Mouse (Mus musculus) kidney, embryonic 14.5 days (tissue): ENCODE results near the gene Fscn1. TPM values are rescaled to one million over a fixed set of nuclear protein-coding genes. Genes with fewer than 3 reads are reported as not detected.

Experiments
- ATAC-seq: fragments of 200-750 bp; cut with Nextera tagmentation; 2 replicates; pipeline ENCODE4 v1.8.0; 2017; ENCODE audit warnings: moderate number of reproducible peaks, mild to moderate bottlenecking, moderate TSS enrichment, moderate library complexity; ENCODE audit not compliant: low FRiP score, low TSS enrichment
- H3K27ac ChIP-seq: fragments of 300-500 bp; sonication (generic); 2 replicates; pipeline ENCODE4 v1.5.1; 2014; ENCODE audit warnings: low read depth, mild to moderate bottlenecking, low read length, moderate library complexity, mixed read lengths
- H3K27me3 ChIP-seq: fragments of 300-500 bp; sonication (generic); 2 replicates; pipeline ENCODE4 v1.6.1; 2014; ENCODE audit warnings: mild to moderate bottlenecking, low read length; ENCODE audit not compliant: control insufficient read depth, insufficient read depth
- H3K36me3 ChIP-seq: fragments of 300-500 bp; sonication (generic); 2 replicates; pipeline ENCODE4 v1.6.1; 2014; ENCODE audit warnings: low read length, mixed read lengths; ENCODE audit not compliant: control insufficient read depth, insufficient read depth
- H3K4me1 ChIP-seq: fragments of 300-500 bp; sonication (generic); 2 replicates; pipeline ENCODE4 v1.6.1; 2014; ENCODE audit warnings: low read length, mixed read lengths; ENCODE audit not compliant: control insufficient read depth, insufficient read depth
- H3K4me2 ChIP-seq: fragments of 300-500 bp; sonication (generic); replicated peaks from 2 replicates; pipeline ENCODE4 v1.6.1; 2014; ENCODE audit warnings: low read depth, mild to moderate bottlenecking, low read length
- H3K4me3 ChIP-seq: fragments of 300-500 bp; sonication (generic); 2 replicates; pipeline ENCODE4 v1.5.1; 2014; ENCODE audit warnings: mild to moderate bottlenecking, low read length
- H3K9ac ChIP-seq: fragments of 300-500 bp; sonication (generic); 2 replicates; pipeline ENCODE4 v1.6.1; 2014; ENCODE audit warnings: low read depth, mild to moderate bottlenecking, low read length, moderate library complexity
- H3K9me3 ChIP-seq: fragments of 300-500 bp; sonication (generic); 2 replicates; pipeline ENCODE4 v1.6.1; 2016; ENCODE audit warnings: low read length; ENCODE audit not compliant: control insufficient read depth
- WGBS: fragments of 180-500 bp; shearing (Covaris S2); extraction: QIAGEN DNeasy Blood & Tissue Kit; methylation state at CpG from one replicate; pipeline ENCODE4 v1.1.7; 2014; 5-methylcytosine and 5-hydroxymethylcytosine counted together
- polyA plus RNA-seq: library from polyadenylated mRNA; unstranded; fragments of >200 nt; fragmentation: Nextera tagmentation; extraction: Ambion mirVana; gene quantifications from 2 replicates; pipeline ENCODE4 v1.2.1, GENCODE M21; 2014

Gene Fscn1
- polyA plus RNA-seq, 1 experiment from 2014 or later = 390 TPM

DNA sequence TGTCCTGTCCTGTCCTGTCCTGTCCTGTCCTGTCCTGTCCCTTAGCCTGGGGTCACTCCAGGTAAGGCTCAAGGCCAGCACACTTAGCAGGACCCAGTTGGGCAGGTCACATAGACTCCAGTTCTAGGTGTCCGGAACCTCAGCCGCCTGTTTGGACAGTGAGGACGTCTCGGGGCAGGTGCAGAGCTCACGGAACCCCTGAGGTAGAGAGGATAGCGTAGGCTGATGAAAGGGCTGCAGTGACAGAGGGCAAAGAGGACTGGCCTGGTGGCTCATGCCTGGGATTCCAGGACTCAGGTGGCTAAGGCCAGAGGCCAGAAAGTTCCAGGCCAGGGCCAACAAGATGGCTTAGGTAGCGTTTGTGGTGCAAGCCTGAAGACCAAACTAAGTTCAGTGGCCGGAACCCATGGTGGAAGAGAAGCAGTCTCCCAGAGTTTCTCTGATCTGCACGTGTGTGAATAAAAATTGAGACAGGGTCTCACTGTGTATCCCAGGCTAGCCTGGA is 28.9 kb upstream of the Fscn1 start:
- Histone ChIP-seq H3K4me2 (no peak overlapping the region), H3K9me3 (no peaks in the 10 kb centered on the region), H3K27me3 (no peaks in the 10 kb centered on the region), H3K4me1 (peaks cover 15% of the 10 kb centered on the region), H3K36me3 (no peaks in the 10 kb centered on the region), H3K4me3 (no peak overlapping the region), H3K9ac (no peak overlapping the region), H3K27ac (no peak overlapping the region)
- 89% methylated on average over 9 of the region's 9 CpGs for WGBS
- no peak for ATAC-seq

DNA sequence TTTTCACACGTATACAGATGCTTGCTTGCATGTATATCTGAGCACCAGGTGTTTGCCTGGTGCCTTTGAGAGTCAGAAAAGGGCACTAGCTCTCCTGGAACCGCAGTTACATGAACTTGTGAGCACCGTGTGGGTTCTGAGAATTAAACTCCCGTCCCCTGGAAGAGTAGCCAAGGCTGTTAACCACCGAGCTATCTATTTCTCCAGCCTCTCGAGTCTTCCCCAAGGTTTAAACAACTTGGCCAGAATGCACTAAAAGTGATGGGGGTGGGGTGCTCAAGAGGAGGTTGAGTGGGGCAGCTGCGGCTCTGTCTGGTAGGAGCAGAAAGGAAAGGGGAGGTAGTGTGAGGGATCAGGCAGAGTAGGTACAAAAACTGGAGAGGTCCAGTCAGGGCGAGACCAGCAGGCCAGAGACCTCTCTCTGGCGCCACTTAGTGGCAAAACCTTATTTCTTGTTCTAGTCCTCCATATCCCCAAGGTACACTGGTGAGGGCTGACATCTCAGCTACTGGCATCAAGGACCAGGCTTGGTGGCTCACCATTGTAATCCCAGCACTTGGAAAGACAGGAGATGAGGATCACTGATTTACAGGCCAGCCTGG is 28.0 kb upstream of the Fscn1 start:
- 22% methylated on average over 9 of the region's 9 CpGs for WGBS
- Histone ChIP-seq H3K4me3 (no peak overlapping the region), H3K4me1 (peaks cover 6% of the 10 kb centered on the region; the same call in 1 of the 2 replicates), H3K9ac (no peak overlapping the region; the same call in 1 of the 2 replicates), H3K27ac (no peak overlapping the region), H3K4me2 (no peak overlapping the region), H3K36me3 (no peaks in the 10 kb centered on the region), H3K27me3 (no peaks in the 10 kb centered on the region), H3K9me3 (no peaks in the 10 kb centered on the region)
- peak; percentile 30 for ATAC-seq

DNA sequence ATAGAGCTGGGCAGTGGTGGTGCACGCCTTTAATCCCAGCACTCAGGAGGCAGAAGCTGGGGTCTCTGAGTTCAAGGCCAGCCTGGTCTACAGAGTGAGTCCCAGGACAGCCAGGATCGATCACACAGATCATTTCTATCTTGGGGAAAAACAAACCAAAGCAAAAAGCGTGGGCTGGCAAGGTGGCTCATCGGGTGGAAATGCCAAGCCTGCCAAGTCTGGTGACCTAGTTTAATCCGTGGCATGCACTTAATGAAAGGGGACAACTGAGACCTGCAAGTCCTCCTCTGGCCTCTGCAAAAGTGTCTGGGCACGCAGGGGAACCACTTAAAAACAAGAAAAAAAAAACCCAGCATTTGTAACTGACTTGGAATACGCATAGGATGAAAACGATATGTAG is 27.4 kb upstream of the Fscn1 start:
- Histone ChIP-seq H3K4me2 (no peak overlapping the region), H3K4me3 (no peak overlapping the region), H3K27me3 (no peaks in the 10 kb centered on the region), H3K9ac (no peak overlapping the region), H3K9me3 (no peaks in the 10 kb centered on the region), H3K36me3 (no peaks in the 10 kb centered on the region), H3K27ac (no peak overlapping the region), H3K4me1 (peaks cover 6% of the 10 kb centered on the region; the same call in 1 of the 2 replicates)
- no peak for ATAC-seq
- WGBS = 82% methylated on average over 8 of the region's 8 CpGs

DNA sequence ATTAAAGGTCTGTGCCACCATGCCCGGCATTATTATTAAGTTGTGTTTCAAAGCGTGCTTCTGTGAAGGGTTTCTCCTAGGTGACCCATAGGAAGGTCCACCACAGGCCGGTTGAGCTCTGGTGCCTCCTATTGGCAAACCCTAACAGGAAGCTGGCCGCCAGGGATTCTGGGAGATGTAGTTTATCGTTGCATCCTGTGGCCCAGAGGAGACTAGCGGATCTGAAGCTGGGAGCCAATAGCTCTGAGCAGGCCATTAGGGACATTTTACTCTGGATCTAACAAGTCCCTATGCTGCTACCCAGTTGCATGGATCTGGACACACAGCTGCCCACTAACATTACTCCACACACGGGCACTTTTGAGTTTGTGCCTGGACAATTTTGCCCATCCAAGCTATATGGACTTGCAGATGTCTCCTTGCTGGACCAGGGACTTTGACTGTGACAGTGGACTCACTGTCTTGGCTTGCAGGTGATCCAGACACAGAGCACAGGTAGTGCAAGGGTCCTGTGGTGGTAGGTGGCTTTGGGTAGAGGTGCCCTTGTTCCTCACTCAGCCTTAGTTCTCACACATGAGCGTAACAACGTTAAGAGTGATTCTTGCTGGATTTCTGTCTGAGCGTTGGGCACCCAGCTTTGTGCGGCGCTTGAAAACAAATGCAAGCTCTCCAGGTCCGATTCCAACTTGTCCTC is 24.4 kb upstream of the Fscn1 start:
- peak overlapping the region; percentile 41 for H3K4me2 ChIP-seq
- peak overlapping the region; percentile 23 for H3K4me3 ChIP-seq
- no peaks in the 10 kb centered on the region for H3K27me3 ChIP-seq
- WGBS = 19% methylated on average over 13 of the region's 13 CpGs
- no peaks in the 10 kb centered on the region for H3K9me3 ChIP-seq
- no peaks in the 10 kb centered on the region for H3K36me3 ChIP-seq
- H3K4me1 ChIP-seq = no peaks in the 10 kb centered on the region; the same call in 1 of the 2 replicates
- ATAC-seq = peak; percentile 53; the same call in 1 of the 2 replicates
- peak overlapping the region; percentile 40; the same call in 1 of the 2 replicates for H3K9ac ChIP-seq
- H3K27ac ChIP-seq = no peak overlapping the region

DNA sequence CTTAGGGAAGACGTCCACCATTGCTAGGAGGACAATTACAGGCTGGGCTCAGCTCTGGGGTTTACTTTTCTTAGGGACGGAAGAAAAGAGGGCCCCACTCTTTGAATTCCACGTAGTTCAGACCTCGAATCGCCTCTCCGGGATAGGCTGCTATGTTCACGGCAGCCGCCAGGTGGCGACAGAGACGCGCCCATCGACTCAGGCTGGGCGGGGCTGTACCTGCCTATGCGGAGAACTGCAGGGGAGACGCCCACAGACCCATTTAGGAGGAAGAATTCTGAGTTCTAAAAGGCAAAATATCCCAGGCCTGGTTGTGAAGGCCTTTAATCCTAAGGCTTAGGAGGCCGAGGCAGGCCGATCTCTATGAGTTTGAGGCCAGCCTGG is 23.8 kb upstream of the Fscn1 start:
- Histone ChIP-seq H3K27me3 (no peaks in the 10 kb centered on the region), H3K4me2 (peak overlapping the region; percentile 41), H3K36me3 (no peaks in the 10 kb centered on the region), H3K4me1 (no peaks in the 10 kb centered on the region; the same call in 1 of the 2 replicates), H3K27ac (no peak overlapping the region), H3K9ac (peak overlapping the region; percentile 40; the same call in 1 of the 2 replicates), H3K4me3 (peak overlapping the region; percentile 23), H3K9me3 (no peaks in the 10 kb centered on the region)
- 3% methylated on average over 17 of the region's 17 CpGs for WGBS
- ATAC-seq = 0 out of 2 replicates have a peak, but pooled peaks have one; percentile 25

DNA sequence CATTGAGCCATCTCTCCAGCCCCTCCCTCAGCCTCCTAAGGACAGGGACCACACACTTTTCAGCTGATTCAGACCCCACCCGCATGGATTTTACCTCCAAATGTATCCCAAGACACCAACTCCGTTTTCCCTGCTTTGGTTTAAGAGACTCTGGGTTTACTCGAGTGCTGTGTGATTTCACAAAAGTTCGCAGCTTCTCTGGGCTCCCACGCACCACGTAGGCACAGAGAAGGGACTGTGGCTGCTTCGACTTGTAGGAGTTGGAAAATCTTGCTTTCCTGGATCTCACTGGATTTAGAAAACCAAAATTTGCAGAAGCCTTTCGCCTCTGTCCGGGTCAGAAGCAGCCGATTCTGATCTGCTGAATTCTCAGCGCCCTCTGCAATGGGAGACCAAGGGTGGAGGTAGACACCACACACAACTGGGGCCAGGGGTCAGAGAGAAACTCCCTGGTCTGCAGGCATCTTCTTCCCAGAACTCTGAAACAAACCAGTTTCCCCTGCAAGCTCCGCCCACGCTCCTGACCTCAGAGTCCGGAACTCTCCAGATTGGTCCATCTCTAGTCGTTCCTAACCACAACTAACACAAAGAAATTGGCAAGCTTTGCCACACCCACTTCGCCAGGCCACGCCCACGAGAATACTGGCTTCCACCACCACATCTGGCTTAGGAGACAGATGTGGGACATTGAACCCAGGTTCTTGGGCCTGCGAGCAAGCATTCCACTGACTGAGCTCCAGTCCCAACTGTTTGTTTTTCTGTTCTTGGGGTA is 22.0 kb upstream of the Fscn1 start:
- Histone ChIP-seq H3K4me3 (no peak overlapping the region), H3K36me3 (no peaks in the 10 kb centered on the region), H3K4me2 (no peak overlapping the region; the same call in 1 of the 2 replicates), H3K9ac (no peak overlapping the region), H3K27me3 (no peaks in the 10 kb centered on the region), H3K4me1 (no peaks in the 10 kb centered on the region; the same call in 1 of the 2 replicates), H3K27ac (no peak overlapping the region), H3K9me3 (no peaks in the 10 kb centered on the region)
- 0 out of 2 replicates have a peak, but pooled peaks have one; percentile 10 for ATAC-seq
- WGBS = 36% methylated on average over 19 of the region's 19 CpGs

DNA sequence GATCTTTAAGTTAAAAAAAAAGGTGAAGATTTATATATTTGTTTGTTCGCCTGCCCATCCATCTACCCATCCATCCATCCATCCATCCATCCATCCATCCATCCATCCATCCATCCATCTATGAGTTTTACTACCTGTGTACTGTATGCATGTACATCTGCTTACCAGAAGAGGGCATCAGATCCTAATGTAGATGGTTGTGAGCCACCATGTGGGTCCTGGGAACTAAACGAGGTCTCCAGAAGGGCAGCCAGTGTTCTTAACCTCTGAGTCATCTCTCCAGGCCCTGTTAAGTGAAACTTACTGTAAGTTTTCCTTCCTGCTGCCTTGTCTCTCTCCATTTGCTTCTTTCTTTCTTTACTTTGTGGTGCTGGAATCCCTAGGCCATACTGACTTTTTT is 19.8 kb upstream of the Fscn1 start:
- Histone ChIP-seq H3K9ac (no peak overlapping the region), H3K27ac (no peak overlapping the region), H3K4me3 (no peak overlapping the region), H3K36me3 (no peaks in the 10 kb centered on the region), H3K27me3 (no peaks in the 10 kb centered on the region), H3K4me1 (no peaks in the 10 kb centered on the region; the same call in 1 of the 2 replicates), H3K4me2 (no peak overlapping the region), H3K9me3 (no peaks in the 10 kb centered on the region)
- no peak for ATAC-seq
- WGBS = 75% methylated on average over 2 of the region's 2 CpGs

DNA sequence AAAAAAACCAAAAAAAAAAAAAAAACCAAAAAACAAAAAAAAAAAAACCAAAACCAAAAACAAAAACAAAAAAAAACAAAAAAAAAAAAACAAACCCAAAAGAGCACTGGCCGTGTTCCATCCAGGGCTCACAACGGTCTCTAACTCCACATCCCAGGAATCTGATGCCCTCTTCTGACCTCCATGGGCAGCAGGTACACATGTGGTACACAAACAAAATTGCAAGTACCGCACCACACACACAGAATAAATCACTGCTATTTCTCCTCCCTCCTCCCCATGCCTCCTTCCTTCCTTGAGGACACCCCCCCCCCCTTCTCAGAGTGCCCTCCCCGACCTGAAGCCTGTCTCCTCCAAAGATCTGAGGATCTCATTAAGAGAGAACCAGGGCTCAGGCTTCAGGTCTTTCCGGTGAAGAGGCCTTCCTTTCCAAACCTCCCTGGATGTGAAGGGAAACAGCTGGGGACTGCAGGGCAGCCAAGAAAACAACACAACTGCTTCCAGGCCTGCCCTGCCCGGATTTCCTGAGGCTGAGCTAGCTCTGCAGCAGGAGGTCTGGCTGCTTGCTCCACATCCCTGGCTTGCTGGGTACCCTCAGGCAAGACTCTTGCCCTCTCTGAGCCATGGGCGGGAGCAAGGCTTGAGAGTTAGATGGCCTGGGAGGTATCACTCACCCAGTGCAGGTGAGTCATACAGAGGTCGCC is 15.0 kb upstream of the Fscn1 start:
- Histone ChIP-seq H3K9ac (no peak overlapping the region), H3K27me3 (no peaks in the 10 kb centered on the region), H3K36me3 (no peaks in the 10 kb centered on the region), H3K27ac (no peak overlapping the region), H3K4me1 (no peaks in the 10 kb centered on the region), H3K4me3 (no peak overlapping the region), H3K4me2 (no peak overlapping the region), H3K9me3 (no peaks in the 10 kb centered on the region)
- 36% methylated on average over 8 of the region's 8 CpGs for WGBS
- peak; percentile 79 for ATAC-seq
